Mouse (Mus musculus) hindbrain, embryonic 16.5 days (tissue): ENCODE results near the gene Chst5. TPM values are rescaled to one million over a fixed set of nuclear protein-coding genes. Genes with fewer than 3 reads are reported as not detected.
A peak's percentile ranks its signal among the peaks of the same experiment; 100 is the strongest.

Experiments
- ATAC-seq: fragments of 200-750 bp; cut with Nextera tagmentation; 2 replicates; pipeline ENCODE4 v1.8.0; 2017; ENCODE audit warnings: moderate TSS enrichment, moderate library complexity
- H3K27ac ChIP-seq: fragments of 300-500 bp; sonication (generic); 2 replicates; pipeline ENCODE4 v1.5.1; 2014; ENCODE audit warnings: low read depth, mild to moderate bottlenecking, control low read depth, low read length, moderate library complexity
- H3K27me3 ChIP-seq: fragments of 300-500 bp; sonication (generic); replicated peaks from 2 replicates; pipeline ENCODE4 v1.6.1; 2014; ENCODE audit warnings: low read length; ENCODE audit not compliant: control insufficient read depth, insufficient read depth
- H3K36me3 ChIP-seq: fragments of 300-500 bp; sonication (generic); 2 replicates; pipeline ENCODE4 v1.6.1; 2014; ENCODE audit warnings: mild to moderate bottlenecking, low read length, moderate library complexity, mixed read lengths; ENCODE audit not compliant: control insufficient read depth, insufficient read depth
- H3K4me1 ChIP-seq: fragments of 300-500 bp; sonication (generic); 2 replicates; pipeline ENCODE4 v1.6.1; 2014; ENCODE audit warnings: low read depth, low read length; ENCODE audit not compliant: control insufficient read depth, insufficient read depth
- H3K4me2 ChIP-seq: fragments of 300-500 bp; sonication (generic); 2 replicates; pipeline ENCODE4 v1.6.1; 2014; ENCODE audit warnings: mild to moderate bottlenecking, low read length, control low read depth, moderate library complexity
- H3K4me3 ChIP-seq: fragments of 300-500 bp; sonication (generic); 2 replicates; pipeline ENCODE4 v1.5.1; 2014; ENCODE audit warnings: mild to moderate bottlenecking, low read length, control low read depth, moderate library complexity
- H3K9ac ChIP-seq: fragments of 300-500 bp; sonication (generic); 2 replicates; pipeline ENCODE4 v1.6.1; 2014; ENCODE audit warnings: low read depth, mild to moderate bottlenecking, control low read depth, low read length, moderate library complexity
- H3K9me3 ChIP-seq: fragments of 300-500 bp; sonication (generic); 2 replicates; pipeline ENCODE4 v1.6.1; 2014; ENCODE audit warnings: mild to moderate bottlenecking, low read length, moderate library complexity; ENCODE audit not compliant: control insufficient read depth
- WGBS: fragments of 180-500 bp; shearing (Covaris S2); extraction: QIAGEN DNeasy Blood & Tissue Kit; methylation state at CpG from one replicate; pipeline ENCODE4 v1.1.7; 2014; 5-methylcytosine and 5-hydroxymethylcytosine counted together
- polyA plus RNA-seq: library from polyadenylated mRNA; unstranded; fragments of >200 nt; fragmentation: Nextera tagmentation; extraction: Ambion mirVana; gene quantifications from 2 replicates; pipeline ENCODE4 v1.2.1, GENCODE M21; 2015

The Chst5 gene
- polyA plus RNA-seq, 1 experiment from 2014 or later = 4.4 TPM

GRCm38 (mm10) chr8:111905500-111906121, 4.6 kb downstream of the Chst5 start:
- Histone ChIP-seq H3K27ac (no peak overlapping the region), H3K4me2 (no peak overlapping the region), H3K27me3 (no peaks in the 10 kb centered on the region), H3K36me3 (no peaks in the 10 kb centered on the region), H3K4me1 (peaks cover 10% of the 10 kb centered on the region), H3K9ac (no peak overlapping the region), H3K4me3 (no peak overlapping the region), H3K9me3 (no peaks in the 10 kb centered on the region)
- WGBS = 73% methylated on average over 8 of the region's 8 CpGs
- ATAC-seq = no peak

GRCm38 (mm10) chr8:111902080-111902479, 8.2 kb downstream of the Chst5 start:
- Histone ChIP-seq H3K27me3 (no peaks in the 10 kb centered on the region), H3K9ac (no peak overlapping the region), H3K9me3 (no peaks in the 10 kb centered on the region), H3K4me2 (no peak overlapping the region), H3K36me3 (no peaks in the 10 kb centered on the region), H3K4me3 (no peak overlapping the region), H3K4me1 (no peaks in the 10 kb centered on the region), H3K27ac (no peak overlapping the region)
- ATAC-seq = no peak
- 35% methylated on average over 5 of the region's 5 CpGs for WGBS

DNA sequence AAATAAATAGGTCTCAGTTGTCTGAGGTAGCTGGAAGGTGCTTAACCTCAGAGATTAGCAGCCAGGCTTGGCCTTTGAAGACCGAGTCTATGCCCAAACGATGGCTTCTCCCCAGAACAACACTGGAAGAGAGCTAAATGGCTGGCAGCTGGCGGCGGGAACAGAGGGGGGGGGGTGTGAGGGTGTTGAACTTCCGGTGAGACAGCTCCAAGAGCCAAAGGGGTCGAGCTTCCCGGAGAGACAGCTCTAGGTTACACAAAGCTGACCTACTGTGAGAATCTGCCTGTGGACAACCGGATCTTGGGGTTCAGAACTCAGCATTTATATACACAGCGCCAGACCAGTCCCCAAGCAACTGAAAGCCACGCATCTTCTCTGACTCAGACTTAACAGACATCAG, 11.7 kb downstream of the Chst5 start:
- Histone ChIP-seq H3K4me2 (no peak overlapping the region), H3K9ac (no peak overlapping the region), H3K27ac (no peak overlapping the region), H3K4me3 (no peak overlapping the region), H3K36me3 (no peaks in the 10 kb centered on the region), H3K4me1 (no peaks in the 10 kb centered on the region), H3K27me3 (no peaks in the 10 kb centered on the region), H3K9me3 (no peaks in the 10 kb centered on the region)
- ATAC-seq = no peak
- 44% methylated on average over 10 of the region's 10 CpGs for WGBS

GRCm38 (mm10) chr8:111894955-111895354, 15.3 kb downstream of the Chst5 start:
- no peak overlapping the region for H3K27ac ChIP-seq
- 91% methylated on average over 7 of the region's 7 CpGs for WGBS
- no peak overlapping the region for H3K4me2 ChIP-seq
- ATAC-seq = no peak
- no peak overlapping the region for H3K9ac ChIP-seq
- no peaks in the 10 kb centered on the region for H3K9me3 ChIP-seq
- peaks cover 19% of the 10 kb centered on the region for H3K27me3 ChIP-seq
- no peaks in the 10 kb centered on the region for H3K36me3 ChIP-seq
- peaks cover 4% of the 10 kb centered on the region for H3K4me1 ChIP-seq
- no peak overlapping the region for H3K4me3 ChIP-seq

DNA sequence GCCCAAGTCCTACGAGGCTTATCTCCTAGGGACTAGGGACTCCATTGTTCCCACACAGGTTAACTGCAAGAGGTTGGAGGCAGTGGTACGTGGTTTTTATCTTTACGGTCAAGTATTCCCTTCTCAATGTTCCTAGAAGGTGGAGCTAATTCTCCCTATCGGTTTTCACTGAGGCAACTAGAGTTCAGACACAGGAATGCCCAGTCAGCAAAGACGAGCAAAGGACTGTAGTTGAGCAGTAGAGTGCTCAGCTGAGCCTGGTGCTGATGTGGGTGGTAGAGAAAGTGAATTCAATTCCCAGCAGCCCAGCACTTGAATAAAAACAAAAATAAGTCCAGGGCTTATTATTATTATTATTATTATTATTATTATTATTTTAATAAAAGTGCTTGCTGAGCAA, 17.6 kb downstream of the Chst5 start:
- H3K9me3 ChIP-seq = no peaks in the 10 kb centered on the region
- 63% methylated on average over 5 of the region's 5 CpGs for WGBS
- H3K27me3 ChIP-seq = peaks cover 26% of the 10 kb centered on the region
- no peak overlapping the region for H3K4me3 ChIP-seq
- no peak overlapping the region for H3K9ac ChIP-seq
- no peak for ATAC-seq
- H3K27ac ChIP-seq = no peak overlapping the region
- H3K4me1 ChIP-seq = peaks cover 5% of the 10 kb centered on the region
- no peaks in the 10 kb centered on the region for H3K36me3 ChIP-seq
- H3K4me2 ChIP-seq = no peak overlapping the region

- ATAC-seq = no peak
- 43% methylated on average over 8 of the region's 8 CpGs for WGBS
- no peaks in the 10 kb centered on the region for H3K36me3 ChIP-seq
Measured at GRCm38 (mm10) chr8:111891983-111892382, 18.3 kb downstream of the Chst5 start.

GRCm38 (mm10) chr8:111890911-111891303, 19.3 kb downstream of the Chst5 start:
- H3K4me3 ChIP-seq = no peak overlapping the region
- no peak overlapping the region for H3K9ac ChIP-seq
- H3K27me3 ChIP-seq = peaks cover 26% of the 10 kb centered on the region
- H3K4me2 ChIP-seq = no peak overlapping the region
- 63% methylated on average over 6 of the region's 6 CpGs for WGBS
- no peaks in the 10 kb centered on the region for H3K36me3 ChIP-seq
- ATAC-seq = no peak
- no peak overlapping the region for H3K27ac ChIP-seq
- no peaks in the 10 kb centered on the region for H3K9me3 ChIP-seq
- peaks cover 5% of the 10 kb centered on the region for H3K4me1 ChIP-seq

More at GRCm38 (mm10) chr8:111891983-111892382, 18.3 kb downstream of the Chst5 start:
- Histone ChIP-seq H3K27ac (no peak overlapping the region), H3K4me3 (no peak overlapping the region), H3K27me3 (peaks cover 26% of the 10 kb centered on the region), H3K9ac (no peak overlapping the region), H3K4me1 (peaks cover 5% of the 10 kb centered on the region), H3K4me2 (no peak overlapping the region), H3K9me3 (no peaks in the 10 kb centered on the region)

DNA sequence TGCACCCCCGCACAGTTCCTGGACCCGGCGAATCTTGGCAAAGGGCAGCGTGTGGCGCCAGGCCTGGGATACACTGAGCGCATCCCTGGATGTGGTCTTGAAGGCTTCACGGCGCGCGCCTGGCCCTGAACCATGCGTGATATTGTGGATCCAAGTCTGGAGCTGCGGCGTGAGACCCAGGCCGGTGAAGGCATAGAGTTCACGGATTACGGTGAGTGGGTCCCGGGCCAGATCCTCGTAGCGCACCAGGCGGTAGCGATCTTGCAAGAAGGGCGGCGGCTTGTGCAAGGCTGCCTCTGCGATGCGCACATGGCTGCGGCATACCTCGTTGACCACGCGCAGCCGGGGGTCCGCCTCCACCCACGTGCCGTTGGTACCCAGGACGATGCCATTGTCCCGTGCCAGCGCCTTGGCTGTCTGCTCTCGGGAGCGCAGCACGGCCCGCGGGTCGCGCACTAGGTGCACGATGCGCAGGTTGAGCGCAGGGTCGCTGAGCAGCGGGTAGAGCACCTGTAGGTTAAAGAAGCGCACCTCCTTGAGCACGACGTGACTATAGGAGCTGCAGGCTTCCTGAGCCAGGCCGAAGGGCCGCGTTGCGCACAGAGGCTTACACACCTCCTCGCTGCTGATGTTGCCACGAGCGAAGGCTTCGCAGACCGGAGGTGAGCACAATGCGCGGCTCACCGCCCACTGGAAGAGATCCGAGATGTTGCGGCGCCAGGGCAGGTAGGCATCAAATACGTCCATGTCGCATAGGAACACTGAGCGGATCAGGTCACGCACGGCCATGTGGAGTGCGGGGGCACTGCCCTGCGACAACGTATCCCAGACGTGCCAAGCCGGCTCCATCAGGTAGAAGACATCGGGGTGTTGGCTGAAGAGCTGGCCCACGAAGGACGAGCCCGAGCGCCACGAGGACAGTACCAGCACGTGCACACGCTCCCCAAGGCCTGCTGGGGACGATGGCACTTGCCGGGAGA, 20.0 kb downstream of the Chst5 start:
- no peaks in the 10 kb centered on the region for H3K9me3 ChIP-seq
- H3K27me3 ChIP-seq = peaks cover 26% of the 10 kb centered on the region
- H3K4me2 ChIP-seq = peak overlapping the region; percentile 72
- H3K9ac ChIP-seq = peak overlapping the region; percentile 49; the same call in 1 of the 2 replicates
- peak; percentile 37; the same call in 1 of the 2 replicates for ATAC-seq
- 11% methylated on average over 86 of the region's 86 CpGs for WGBS
- peaks cover 5% of the 10 kb centered on the region for H3K4me1 ChIP-seq
- H3K4me3 ChIP-seq = peak overlapping the region; percentile 42
- H3K36me3 ChIP-seq = no peaks in the 10 kb centered on the region
- H3K27ac ChIP-seq = no peak overlapping the region

DNA sequence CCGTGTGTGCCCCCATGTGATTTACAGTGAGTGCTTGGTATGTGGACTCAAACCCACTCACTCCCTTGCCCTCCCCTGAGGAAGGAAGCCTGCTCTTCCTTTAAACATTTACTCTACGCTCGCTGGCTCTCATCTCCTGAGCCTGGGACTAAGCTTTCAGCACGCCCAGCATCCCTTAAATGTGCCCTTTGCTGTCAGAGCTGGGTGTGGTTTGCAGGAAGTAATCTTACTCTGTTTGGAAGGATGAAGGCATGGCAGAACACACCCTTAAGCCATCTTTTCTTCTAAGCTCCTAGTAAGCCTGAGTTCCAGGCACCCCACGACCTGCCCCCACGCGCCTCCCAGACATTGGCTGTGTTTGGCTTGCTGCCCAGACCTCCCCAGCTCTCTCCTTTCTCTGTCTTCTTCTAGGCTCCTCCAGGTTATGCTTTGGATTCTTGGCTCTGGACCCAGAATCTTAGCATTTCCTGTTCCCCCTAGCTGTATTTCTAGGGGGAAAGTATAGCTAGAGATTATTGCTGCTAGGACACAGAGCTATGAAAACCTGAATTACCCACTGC, 22.1 kb downstream of the Chst5 start:
- WGBS = 51% methylated on average over 7 of the region's 7 CpGs
- no peak for ATAC-seq
- Histone ChIP-seq H3K4me3 (no peak overlapping the region), H3K4me1 (peaks cover 5% of the 10 kb centered on the region), H3K9ac (no peak overlapping the region), H3K36me3 (no peaks in the 10 kb centered on the region), H3K4me2 (no peak overlapping the region), H3K27ac (no peak overlapping the region), H3K27me3 (peaks cover 26% of the 10 kb centered on the region), H3K9me3 (no peaks in the 10 kb centered on the region)
